Mouse (Mus musculus) cortical plate, adult 2 months (tissue): ENCODE results near the gene Tvp23a.

Source experiments
- CTCF ChIP-seq: fragments of 200-500 bp; IDR thresholded peaks from 2 replicates; pipeline ENCODE4 v1.5.1; 2011; ENCODE audit warnings: mild to moderate bottlenecking, control low read depth, low read length; ENCODE audit not compliant: insufficient read depth; ENCODE audit errors: extremely low read depth
- POLR2A ChIP-seq: fragments of 200-500 bp; IDR thresholded peaks from 2 replicates; pipeline ENCODE4 v1.6.1; 2011; ENCODE audit warnings: mild to moderate bottlenecking, low read length, control low read depth; ENCODE audit not compliant: insufficient read depth; ENCODE audit errors: extremely low read depth

GRCm38 (mm10) chr16:10471950-10472349 is 24.8 kb upstream of the Tvp23a start:
- TF ChIP-seq CTCF (no peak), POLR2A (no peak)
